Mouse (Mus musculus): ENCODE data around the gene Tmod1.

Gene Tmod1

GRCm38 (mm10) chr4:46089524-46090125 lies 50.9 kb downstream of the Tmod1 start:
- no peak for DNase-seq (ENCODE audit: low spot score)

- no peak for DNase-seq (ENCODE audit: low spot score)
These were observed 53.8 kb downstream of the Tmod1 start for GRCm38 (mm10) chr4:46092429-46093076.

- no peak for DNase-seq (ENCODE audit: low spot score)
These were observed 56.4 kb downstream of the Tmod1 start for GRCm38 (mm10) chr4:46094916-46095825.

GRCm38 (mm10) chr4:46095826-46096159 lies 57.1 kb downstream of the Tmod1 start:
- no peak for DNase-seq (ENCODE audit: low spot score)

GRCm38 (mm10) chr4:46096546-46096945 lies 57.8 kb downstream of the Tmod1 start:
- no peak for DNase-seq (ENCODE audit: low spot score)

GRCm38 (mm10) chr4:46097591-46097990 lies 58.9 kb downstream of the Tmod1 start:
- DNase-seq (ENCODE audit: low spot score), result no peak

- DNase-seq (ENCODE audit: low spot score), result no peak
These were observed 60.4 kb downstream of the Tmod1 start for GRCm38 (mm10) chr4:46099132-46099531.

GRCm38 (mm10) chr4:46100539-46100938 lies 61.8 kb downstream of the Tmod1 start:
- DNase-seq (ENCODE audit: low spot score), result no peak

- DNase-seq (ENCODE audit: low spot score), result no peak
These were observed 62.5 kb downstream of the Tmod1 start for GRCm38 (mm10) chr4:46101211-46101711.

GRCm38 (mm10) chr4:46102078-46102769 lies 63.5 kb downstream of the Tmod1 start:
- no peak for DNase-seq (ENCODE audit: low spot score)

- DNase-seq (ENCODE audit: low spot score), result no peak
These were observed 71.3 kb downstream of the Tmod1 start for GRCm38 (mm10) chr4:46110084-46110483.

- no peak for DNase-seq (ENCODE audit: low spot score)
These were observed 72.6 kb downstream of the Tmod1 start for GRCm38 (mm10) chr4:46111361-46111760.

- no peak for DNase-seq (ENCODE audit: low spot score)
These were observed 76.6 kb downstream of the Tmod1 start for GRCm38 (mm10) chr4:46115308-46115707.

GRCm38 (mm10) chr4:46116544-46117175 lies 77.9 kb downstream of the Tmod1 start:
- no peak for DNase-seq (ENCODE audit: low spot score)

- DNase-seq (ENCODE audit: low spot score), result no peak
These were observed 78.8 kb downstream of the Tmod1 start for GRCm38 (mm10) chr4:46117536-46117935.

- DNase-seq (ENCODE audit: low spot score), result no peak
These were observed 80.9 kb downstream of the Tmod1 start for GRCm38 (mm10) chr4:46119514-46120094.

- no peak for DNase-seq (ENCODE audit: low spot score)
These were observed 82.0 kb downstream of the Tmod1 start for GRCm38 (mm10) chr4:46120767-46121166.

GRCm38 (mm10) chr4:46123358-46123757 lies 84.6 kb downstream of the Tmod1 start:
- no peak for DNase-seq (ENCODE audit: low spot score)

- DNase-seq (ENCODE audit: low spot score), result peak; percentile 46
These were observed 87.8 kb downstream of the Tmod1 start for GRCm38 (mm10) chr4:46126541-46126940.

GRCm38 (mm10) chr4:46129311-46130004 lies 90.7 kb downstream of the Tmod1 start:
- no peak for DNase-seq (ENCODE audit: low spot score)

GRCm38 (mm10) chr4:46130221-46130620 lies 91.5 kb downstream of the Tmod1 start:
- peak; percentile 41 for DNase-seq (ENCODE audit: low spot score)
